Mouse (Mus musculus) 416B (cell line): ENCODE data around the gene Abhd17c.
"Not testable (repeated sequence)": the region's sequence is repeated elsewhere in the genome, so short reads cannot be mapped to it uniquely, and the experiment has no call there.

ENCODE experiments used
- DNase-seq: peaks from one replicate; pipeline ENCODE4 v3.0.0; 2011; ENCODE audit warnings: low read depth

The Abhd17c gene

GRCm38 (mm10) chr7:84151001-84151959 lies at the start of gene Abhd17c:
TSS of gene Abhd17c (minus strand) at chr7:84151893.
- peak; percentile 55 for DNase-seq

GRCm38 (mm10) chr7:84197208-84197860 lies 45.6 kb upstream of the Abhd17c start:
- peak; percentile 78 for DNase-seq

GRCm38 (mm10) chr7:84196221-84196620 lies 44.5 kb upstream of the Abhd17c start:
- peak; percentile 68 for DNase-seq

- no peak for DNase-seq
Measured at GRCm38 (mm10) chr7:84192256-84192655, 40.6 kb upstream of the Abhd17c start.

GRCm38 (mm10) chr7:84191476-84191875 lies 39.8 kb upstream of the Abhd17c start:
- DNase-seq: no peak

GRCm38 (mm10) chr7:84188196-84188595 lies 36.5 kb upstream of the Abhd17c start:
- DNase-seq: no peak

GRCm38 (mm10) chr7:84185196-84185595 lies 33.5 kb upstream of the Abhd17c start:
- DNase-seq: no peak

GRCm38 (mm10) chr7:84184703-84185102 lies 33.0 kb upstream of the Abhd17c start:
- DNase-seq: no peak

GRCm38 (mm10) chr7:84178809-84179208 lies 27.1 kb upstream of the Abhd17c start:
- not testable (repeated sequence) for DNase-seq

- no peak for DNase-seq
Measured at GRCm38 (mm10) chr7:84174655-84175448, 23.2 kb upstream of the Abhd17c start.

GRCm38 (mm10) chr7:84173394-84173793 lies 21.7 kb upstream of the Abhd17c start:
- DNase-seq: peak; percentile 52

GRCm38 (mm10) chr7:84171177-84171787 lies 19.6 kb upstream of the Abhd17c start:
- no peak for DNase-seq

GRCm38 (mm10) chr7:84168355-84168754 lies 16.7 kb upstream of the Abhd17c start:
- DNase-seq: no peak

GRCm38 (mm10) chr7:84166721-84167419 lies 15.2 kb upstream of the Abhd17c start:
- no peak for DNase-seq

GRCm38 (mm10) chr7:84166007-84166406 lies 14.3 kb upstream of the Abhd17c start:
- DNase-seq: no peak

GRCm38 (mm10) chr7:84165288-84165687 lies 13.6 kb upstream of the Abhd17c start:
- peak; percentile 36 for DNase-seq

GRCm38 (mm10) chr7:84164880-84165279 lies 13.2 kb upstream of the Abhd17c start:
- DNase-seq: peak; percentile 71

- no peak for DNase-seq
Measured at GRCm38 (mm10) chr7:84164419-84164818, 12.7 kb upstream of the Abhd17c start.

GRCm38 (mm10) chr7:84163585-84163984 lies 11.9 kb upstream of the Abhd17c start:
- DNase-seq: no peak

GRCm38 (mm10) chr7:84159414-84159813 lies 7.7 kb upstream of the Abhd17c start:
- no peak for DNase-seq

- DNase-seq: no peak
Measured at GRCm38 (mm10) chr7:84153821-84154220, 2.1 kb upstream of the Abhd17c start.
